Mouse (Mus musculus): ENCODE measurements around the gene Josd1. TPM values are rescaled to one million over a fixed set of nuclear protein-coding genes. Genes with fewer than 3 reads are reported as not detected.

The Josd1 gene
- polyA plus RNA-seq (2015; fragmentation: Nextera tagmentation; extraction: Ambion mirVana): 22.3 and 23.2 TPM in 2 replicates

- WGBS: under 1% methylated on average over 70 of the region's 72 CpGs
- Histone ChIP-seq H3K4me2 (ENCODE audit: low read depth, low read length) (peak within 1 kb of the TSS; percentile 95), H3K4me3 (ENCODE audit: low read length) (peak within 1 kb of the TSS; percentile 73), H3K4me1 (ENCODE audit: control insufficient read depth, insufficient read depth, low read length) (peaks cover 61% of the 10 kb centered on the region), H3K27me3 (ENCODE audit: control insufficient read depth, insufficient read depth, low read length) (no peaks in the 10 kb centered on the region), H3K9ac (ENCODE audit: low read length) (peak within 1 kb of the TSS; percentile 94), H3K27ac (ENCODE audit: low read length) (peak within 1 kb of the TSS; percentile 96), H3K9me3 (replicated peaks; ENCODE audit: control insufficient read depth, low read length) (no peaks in the 10 kb centered on the region), H3K36me3 (ENCODE audit: control insufficient read depth, insufficient read depth) (no peaks in the 10 kb centered on the region)
- ATAC-seq (replicated peaks; ENCODE audit: extremely low read depth, insufficient read depth, low FRiP score): peak; percentile 71
These were observed at the start of gene Josd1 for GRCm38 (mm10) chr15:79687646-79688267. Gene Josd1, minus strand, starts transcription at chr15:79687919.

GRCm38 (mm10) chr15:79734311-79734710, 46.6 kb upstream of the Josd1 start:
- no peak overlapping the region for H3K4me3 ChIP-seq (ENCODE audit: low read length)
- H3K9ac ChIP-seq (ENCODE audit: low read length): peak overlapping the region; percentile 66
- peak overlapping the region; percentile 99 for H3K27ac ChIP-seq (ENCODE audit: low read length)
- H3K9me3 ChIP-seq (replicated peaks; ENCODE audit: control insufficient read depth, low read length): no peaks in the 10 kb centered on the region
- WGBS: 75% methylated on average over 8 of the region's 8 CpGs
- H3K4me2 ChIP-seq (ENCODE audit: low read depth, low read length): no peak overlapping the region
- no peaks in the 10 kb centered on the region for H3K27me3 ChIP-seq (ENCODE audit: control insufficient read depth, insufficient read depth, low read length)
- H3K36me3 ChIP-seq (ENCODE audit: control insufficient read depth, insufficient read depth): peaks cover 68% of the 10 kb centered on the region
- no peak for ATAC-seq (replicated peaks; ENCODE audit: extremely low read depth, insufficient read depth, low FRiP score)
- peaks cover 27% of the 10 kb centered on the region for H3K4me1 ChIP-seq (ENCODE audit: control insufficient read depth, insufficient read depth, low read length)

GRCm38 (mm10) chr15:79733640-79734039, 45.9 kb upstream of the Josd1 start:
- 74% methylated on average over 4 of the region's 4 CpGs for WGBS
- H3K27ac ChIP-seq (ENCODE audit: low read length): peak overlapping the region; percentile 99
- H3K36me3 ChIP-seq (ENCODE audit: control insufficient read depth, insufficient read depth): peaks cover 71% of the 10 kb centered on the region

GRCm38 (mm10) chr15:79733192-79733591, 45.5 kb upstream of the Josd1 start:
- peaks cover 71% of the 10 kb centered on the region for H3K36me3 ChIP-seq (ENCODE audit: control insufficient read depth, insufficient read depth)
- 93% methylated on average over 8 of the region's 8 CpGs for WGBS
- no peak for ATAC-seq (replicated peaks; ENCODE audit: extremely low read depth, insufficient read depth, low FRiP score)

More at GRCm38 (mm10) chr15:79733640-79734039, 45.9 kb upstream of the Josd1 start:
- Histone ChIP-seq H3K4me2 (ENCODE audit: low read depth, low read length) (no peak overlapping the region), H3K9me3 (replicated peaks; ENCODE audit: control insufficient read depth, low read length) (no peaks in the 10 kb centered on the region), H3K9ac (ENCODE audit: low read length) (no peak overlapping the region), H3K4me1 (ENCODE audit: control insufficient read depth, insufficient read depth, low read length) (peaks cover 21% of the 10 kb centered on the region), H3K27me3 (ENCODE audit: control insufficient read depth, insufficient read depth, low read length) (no peaks in the 10 kb centered on the region), H3K4me3 (ENCODE audit: low read length) (no peak overlapping the region)
- no peak for ATAC-seq (replicated peaks; ENCODE audit: extremely low read depth, insufficient read depth, low FRiP score)

GRCm38 (mm10) chr15:79731554-79731953, 43.8 kb upstream of the Josd1 start:
- Histone ChIP-seq H3K9ac (ENCODE audit: low read length) (no peak overlapping the region), H3K27ac (ENCODE audit: low read length) (no peak overlapping the region), H3K4me3 (ENCODE audit: low read length) (no peak overlapping the region), H3K4me1 (ENCODE audit: control insufficient read depth, insufficient read depth, low read length) (peaks cover 21% of the 10 kb centered on the region), H3K27me3 (ENCODE audit: control insufficient read depth, insufficient read depth, low read length) (no peaks in the 10 kb centered on the region), H3K36me3 (ENCODE audit: control insufficient read depth, insufficient read depth) (peaks cover 74% of the 10 kb centered on the region), H3K9me3 (replicated peaks; ENCODE audit: control insufficient read depth, low read length) (no peaks in the 10 kb centered on the region), H3K4me2 (ENCODE audit: low read depth, low read length) (no peak overlapping the region)
- ATAC-seq (replicated peaks; ENCODE audit: extremely low read depth, insufficient read depth, low FRiP score): no peak
- WGBS: 88% methylated on average over 7 of the region's 7 CpGs

More at GRCm38 (mm10) chr15:79733192-79733591, 45.5 kb upstream of the Josd1 start:
- peaks cover 21% of the 10 kb centered on the region for H3K4me1 ChIP-seq (ENCODE audit: control insufficient read depth, insufficient read depth, low read length)
- no peaks in the 10 kb centered on the region for H3K27me3 ChIP-seq (ENCODE audit: control insufficient read depth, insufficient read depth, low read length)
- H3K4me3 ChIP-seq (ENCODE audit: low read length): no peak overlapping the region
- H3K9me3 ChIP-seq (replicated peaks; ENCODE audit: control insufficient read depth, low read length): no peaks in the 10 kb centered on the region
- no peak overlapping the region for H3K27ac ChIP-seq (ENCODE audit: low read length)
- no peak overlapping the region for H3K9ac ChIP-seq (ENCODE audit: low read length)
- H3K4me2 ChIP-seq (ENCODE audit: low read depth, low read length): no peak overlapping the region

- Histone ChIP-seq H3K36me3 (ENCODE audit: control insufficient read depth, insufficient read depth) (peaks cover 80% of the 10 kb centered on the region), H3K4me2 (ENCODE audit: low read depth, low read length) (no peak overlapping the region), H3K9ac (ENCODE audit: low read length) (no peak overlapping the region), H3K27ac (ENCODE audit: low read length) (no peak overlapping the region), H3K9me3 (replicated peaks; ENCODE audit: control insufficient read depth, low read length) (no peaks in the 10 kb centered on the region), H3K4me3 (ENCODE audit: low read length) (no peak overlapping the region), H3K4me1 (ENCODE audit: control insufficient read depth, insufficient read depth, low read length) (peaks cover 2% of the 10 kb centered on the region; the same call in 1 of the 2 replicates), H3K27me3 (ENCODE audit: control insufficient read depth, insufficient read depth, low read length) (no peaks in the 10 kb centered on the region)
- WGBS: 72% methylated on average over 10 of the region's 10 CpGs
- no peak for ATAC-seq (replicated peaks; ENCODE audit: extremely low read depth, insufficient read depth, low FRiP score)
These were observed 41.1 kb upstream of the Josd1 start for GRCm38 (mm10) chr15:79728731-79729388.

- H3K9ac ChIP-seq (ENCODE audit: low read length): no peak overlapping the region
- 78% methylated on average over 5 of the region's 5 CpGs for WGBS
- H3K9me3 ChIP-seq (replicated peaks; ENCODE audit: control insufficient read depth, low read length): no peaks in the 10 kb centered on the region
- no peak for ATAC-seq (replicated peaks; ENCODE audit: extremely low read depth, insufficient read depth, low FRiP score)
- no peaks in the 10 kb centered on the region for H3K27me3 ChIP-seq (ENCODE audit: control insufficient read depth, insufficient read depth, low read length)
- H3K4me1 ChIP-seq (ENCODE audit: control insufficient read depth, insufficient read depth, low read length): no peaks in the 10 kb centered on the region
- H3K4me3 ChIP-seq (ENCODE audit: low read length): no peak overlapping the region
- no peak overlapping the region for H3K4me2 ChIP-seq (ENCODE audit: low read depth, low read length)
- no peak overlapping the region for H3K27ac ChIP-seq (ENCODE audit: low read length)
- H3K36me3 ChIP-seq (ENCODE audit: control insufficient read depth, insufficient read depth): peaks cover 75% of the 10 kb centered on the region
These were observed 40.6 kb upstream of the Josd1 start for GRCm38 (mm10) chr15:79728311-79728710.

- Histone ChIP-seq H3K4me2 (ENCODE audit: low read depth, low read length) (no peak overlapping the region), H3K9ac (ENCODE audit: low read length) (no peak overlapping the region), H3K4me3 (ENCODE audit: low read length) (no peak overlapping the region), H3K27ac (ENCODE audit: low read length) (no peak overlapping the region), H3K4me1 (ENCODE audit: control insufficient read depth, insufficient read depth, low read length) (no peaks in the 10 kb centered on the region), H3K27me3 (ENCODE audit: control insufficient read depth, insufficient read depth, low read length) (no peaks in the 10 kb centered on the region), H3K9me3 (replicated peaks; ENCODE audit: control insufficient read depth, low read length) (no peaks in the 10 kb centered on the region), H3K36me3 (ENCODE audit: control insufficient read depth, insufficient read depth) (peaks cover 70% of the 10 kb centered on the region)
- no peak for ATAC-seq (replicated peaks; ENCODE audit: extremely low read depth, insufficient read depth, low FRiP score)
- WGBS: 94% methylated on average over 6 of the region's 6 CpGs
These were observed 40.1 kb upstream of the Josd1 start for GRCm38 (mm10) chr15:79727840-79728239.

- 81% methylated on average over 11 of the region's 11 CpGs for WGBS
These were observed 37.6 kb upstream of the Josd1 start for GRCm38 (mm10) chr15:79725190-79725789.

More at GRCm38 (mm10) chr15:79725190-79725789, 37.6 kb upstream of the Josd1 start:
- no peak overlapping the region for H3K9ac ChIP-seq (ENCODE audit: low read length)
- H3K9me3 ChIP-seq (replicated peaks; ENCODE audit: control insufficient read depth, low read length): no peaks in the 10 kb centered on the region
- H3K36me3 ChIP-seq (ENCODE audit: control insufficient read depth, insufficient read depth): peaks cover 56% of the 10 kb centered on the region
- H3K4me3 ChIP-seq (ENCODE audit: low read length): no peak overlapping the region
- H3K4me2 ChIP-seq (ENCODE audit: low read depth, low read length): no peak overlapping the region
- H3K4me1 ChIP-seq (ENCODE audit: control insufficient read depth, insufficient read depth, low read length): no peaks in the 10 kb centered on the region
- no peak for ATAC-seq (replicated peaks; ENCODE audit: extremely low read depth, insufficient read depth, low FRiP score)
- H3K27ac ChIP-seq (ENCODE audit: low read length): no peak overlapping the region
- H3K27me3 ChIP-seq (ENCODE audit: control insufficient read depth, insufficient read depth, low read length): no peaks in the 10 kb centered on the region

Measured in heart, embryonic 16.5 days (tissue).